Mouse (Mus musculus) small intestine, adult 2 months (tissue): ENCODE measurements around the gene Idi2.

Experiments
- CTCF ChIP-seq: fragments of 200-500 bp; IDR thresholded peaks from 2 replicates; pipeline ENCODE4 v1.5.1; 2012; ENCODE audit warnings: low read depth, mild to moderate bottlenecking, control low read depth, inconsistent platforms, low read length, moderate library complexity, mixed read lengths; ENCODE audit not compliant: insufficient replicate concordance, insufficient read length; ENCODE audit errors: extremely low read depth
- POLR2A ChIP-seq: fragments of 200-500 bp; IDR thresholded peaks from 2 replicates; pipeline ENCODE4 v1.6.1; 2012; ENCODE audit warnings: low read depth, mild to moderate bottlenecking, control low read depth, inconsistent platforms, low read length, moderate library complexity

DNA sequence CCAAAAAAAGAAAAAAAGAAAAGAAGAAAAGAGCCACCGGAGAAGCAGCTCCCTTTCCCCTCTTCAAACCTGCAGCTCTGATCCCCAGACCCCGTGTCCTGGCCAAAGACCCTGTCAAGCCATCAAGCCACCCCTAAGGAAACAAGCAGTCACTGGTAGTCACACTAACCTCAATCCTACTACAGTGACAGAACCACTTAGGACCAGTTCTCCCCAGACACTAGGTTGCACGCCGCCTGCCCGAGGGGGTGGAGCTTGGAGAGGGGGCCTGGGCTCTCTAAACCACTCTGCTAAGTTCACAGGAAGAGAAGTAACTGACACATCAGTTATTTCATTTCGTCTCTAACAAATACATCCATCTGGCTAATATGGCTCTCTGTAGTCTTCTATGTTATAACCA is 39.6 kb downstream of the Idi2 start:
- TF ChIP-seq CTCF, result no peak
- no peak for TF ChIP-seq POLR2A
